Mouse (Mus musculus) gastrocnemius, postnatal 25 days (tissue): ENCODE measurements at regions not wholly inside any gene's neighbourhood (a gene's known extent, or its start where the extent isn't known, plus 50 kb on each side); places are given as distances from the start of the nearest gene placed in this dataset.
A peak's percentile ranks its signal among the peaks of the same experiment; 100 is the strongest.

Experiments used
- DNase-seq: peaks from one replicate; pipeline ENCODE4 v3.0.0; 2022

DNA sequence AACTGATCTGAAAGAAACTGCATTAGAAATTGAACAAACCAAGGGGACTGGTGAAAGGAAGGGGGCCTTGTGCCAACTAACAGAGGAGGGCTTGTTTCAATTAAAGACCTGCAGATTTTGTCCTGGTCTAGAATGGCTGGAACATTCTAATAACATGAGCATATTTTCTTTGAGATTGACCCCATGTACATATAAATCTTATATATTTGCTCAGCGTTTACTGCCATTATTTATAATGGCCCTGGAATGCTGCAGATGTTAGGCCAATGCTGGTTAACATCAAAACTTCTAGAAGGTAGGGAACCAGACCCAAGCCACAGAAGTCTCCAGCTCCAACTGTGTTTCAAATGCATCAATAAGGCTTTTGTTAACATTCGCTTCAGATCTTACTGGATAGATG, 326.4 kb downstream of the Tns1 start:
- DNase-seq: no peak

DNA sequence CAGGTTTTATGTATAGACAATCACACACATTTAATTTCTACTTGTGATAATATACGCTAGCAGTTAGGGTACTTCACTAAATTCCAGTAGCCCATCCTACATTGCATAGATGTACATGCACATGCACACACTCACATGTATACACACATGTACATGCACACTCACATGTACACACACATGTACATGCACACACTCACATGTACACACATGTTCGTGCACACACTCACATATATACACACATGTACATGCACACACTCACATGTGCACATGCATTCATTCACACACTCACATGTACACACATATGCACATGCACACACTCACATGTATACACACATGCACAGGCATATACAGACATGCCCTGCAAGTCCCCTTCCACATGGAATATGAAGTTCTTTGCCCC, 326.8 kb downstream of the Tns1 start:
- DNase-seq: no peak

- no peak for DNase-seq
Measured at GRCm38 (mm10) chr1:73793871-73794270, 330.4 kb downstream of the Tns1 start.

DNA sequence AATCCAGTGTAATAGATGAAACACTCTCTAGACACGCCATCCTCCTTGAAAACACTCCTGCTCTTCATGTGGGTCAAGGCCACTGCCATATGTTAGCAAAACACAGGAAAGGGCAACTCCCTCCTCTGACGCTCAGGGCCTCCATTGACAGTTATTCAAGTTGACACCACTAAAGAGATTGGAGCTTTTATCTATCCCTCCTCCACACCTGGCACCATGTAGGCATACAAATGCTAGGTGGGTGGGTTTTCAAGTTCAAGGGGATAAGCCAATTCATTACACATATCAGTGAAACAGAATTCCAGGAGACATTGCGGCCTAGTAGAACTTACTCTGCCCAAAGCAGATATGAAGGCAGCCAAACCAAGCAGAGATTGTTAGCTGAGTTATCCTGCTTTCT, 331.0 kb downstream of the Tns1 start:
- no peak for DNase-seq

GRCm38 (mm10) chr1:73792311-73792710, 331.9 kb downstream of the Tns1 start:
- no peak for DNase-seq

DNA sequence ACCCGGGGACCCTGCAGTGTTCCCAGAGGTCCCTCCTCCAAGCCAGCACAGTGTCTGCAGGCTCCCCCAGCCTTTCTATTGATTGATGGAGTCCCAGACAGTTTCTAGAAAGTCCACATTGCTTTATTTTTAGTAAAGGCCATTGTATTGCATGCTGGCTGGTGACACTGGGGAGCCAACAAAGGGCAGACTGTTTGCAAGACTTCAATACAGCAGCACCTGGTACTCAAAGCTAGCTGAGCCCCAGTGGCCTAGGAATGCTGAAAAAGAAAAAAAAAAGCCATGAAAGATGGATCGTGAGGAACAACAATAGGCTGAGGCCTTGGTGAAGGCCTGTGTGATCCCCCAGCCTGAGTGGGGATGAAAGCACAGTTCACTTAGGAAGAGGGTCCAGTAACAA, 336.6 kb downstream of the Tns1 start:
- no peak for DNase-seq

- DNase-seq: no peak
Measured at GRCm38 (mm10) chr1:73787224-73787623, 337.0 kb downstream of the Tns1 start.

DNA sequence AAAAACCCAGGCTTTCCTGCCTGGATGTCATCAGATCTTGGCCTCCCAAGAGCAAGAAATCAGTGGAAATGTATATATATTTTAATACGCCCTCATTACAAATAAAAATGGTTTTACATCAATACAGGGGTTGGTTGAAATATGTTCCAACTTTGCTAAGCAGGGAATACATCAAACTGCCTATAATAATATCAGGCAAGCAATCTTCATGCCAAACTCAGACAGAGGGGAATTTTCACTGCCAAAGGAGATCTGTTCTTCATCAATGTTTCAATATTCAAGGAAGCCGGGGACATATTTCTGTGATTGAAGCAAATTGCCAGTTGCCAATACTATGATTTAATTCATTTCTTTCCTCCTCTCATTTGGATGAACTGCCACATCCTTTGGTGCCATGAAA, 340.9 kb downstream of the Tns1 start:
- DNase-seq: no peak

DNA sequence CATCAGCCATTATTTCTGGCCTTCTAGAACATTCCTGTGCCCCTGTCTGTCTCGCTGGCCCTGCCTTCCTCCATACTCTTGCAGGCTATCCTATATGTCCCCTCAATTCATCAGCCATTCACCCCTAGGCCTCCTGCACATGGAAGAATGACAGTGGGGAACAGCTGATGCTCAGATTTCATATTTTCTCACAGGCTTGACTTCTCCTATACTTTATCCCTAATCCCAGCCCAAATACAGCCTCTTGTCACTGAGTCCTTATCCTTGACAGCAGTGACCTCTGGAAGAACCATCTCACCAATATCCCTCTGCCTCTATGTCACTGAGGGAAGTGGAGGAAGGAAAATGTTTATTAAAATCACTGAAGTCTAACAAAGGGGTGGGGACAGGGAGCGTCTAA, 341.4 kb downstream of the Tns1 start:
- no peak for DNase-seq

DNA sequence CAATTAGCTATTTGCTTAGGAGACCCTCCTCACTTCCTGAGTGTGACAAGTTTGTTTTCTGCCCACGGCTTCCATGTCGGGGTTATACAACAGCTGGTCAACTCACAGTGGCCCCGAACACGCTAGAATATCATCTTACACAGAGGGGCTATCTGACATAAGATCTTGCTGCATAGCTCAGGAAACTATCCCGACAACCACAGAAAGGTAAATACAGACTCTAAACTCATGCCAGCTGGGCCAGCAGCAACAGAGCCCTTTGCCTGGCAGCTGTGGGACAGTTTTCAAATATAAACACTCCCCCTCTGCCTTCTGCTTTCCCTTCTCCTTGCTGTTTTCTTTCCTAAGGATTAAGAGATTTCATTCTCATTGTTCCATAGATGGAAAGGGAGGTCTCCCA, 352.5 kb downstream of the Tns1 start:
- DNase-seq: no peak

DNA sequence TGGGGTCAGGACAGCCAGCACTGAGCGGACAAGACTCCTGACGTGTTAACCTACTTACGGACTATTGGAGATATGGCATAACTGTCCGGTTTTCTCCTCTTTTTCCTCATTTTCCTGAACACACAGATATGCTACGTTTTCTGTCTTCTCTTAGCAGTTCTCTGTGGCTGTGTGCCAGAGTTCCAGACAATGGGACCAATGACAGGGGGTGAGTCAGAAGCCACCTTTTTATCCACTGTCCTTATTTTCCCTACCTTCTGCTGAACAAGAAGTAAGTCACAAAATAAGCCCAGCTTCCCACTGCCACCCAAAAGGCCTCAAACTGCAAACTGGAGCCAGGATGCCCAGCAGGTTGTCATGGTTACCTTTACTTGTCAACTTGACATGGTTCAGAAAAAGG, 353.6 kb downstream of the Tns1 start:
- no peak for DNase-seq

- no peak for DNase-seq
Measured at GRCm38 (mm10) chr1:73764611-73765333, 359.5 kb downstream of the Tns1 start.

- peak; percentile 25 for DNase-seq
Measured at GRCm38 (mm10) chr1:73758110-73759061, 365.9 kb downstream of the Tns1 start.

DNA sequence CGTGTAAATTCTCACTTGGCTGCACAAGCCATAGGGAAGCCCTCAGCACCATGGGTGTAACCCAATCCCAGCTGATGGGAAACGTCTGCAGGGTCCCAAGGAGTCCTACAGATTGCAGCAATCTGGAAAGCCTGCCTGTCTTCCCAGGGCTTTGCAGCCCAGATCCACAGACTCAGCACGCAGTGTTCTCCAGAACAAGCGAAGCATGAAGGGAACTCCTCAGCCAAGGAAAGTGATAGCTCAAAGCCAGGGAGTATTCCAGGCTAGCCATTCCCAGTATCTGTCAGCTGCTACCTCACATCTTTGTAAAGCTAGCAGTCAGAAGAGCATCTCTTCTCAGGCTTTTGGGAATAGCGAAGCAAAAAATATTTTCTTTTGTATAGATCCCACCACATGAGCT, 368.5 kb downstream of the Tns1 start:
- DNase-seq: no peak

- no peak for DNase-seq
Measured at GRCm38 (mm10) chr1:73754928-73755327, 369.3 kb downstream of the Tns1 start.

- no peak for DNase-seq
Measured at GRCm38 (mm10) chr1:73753157-73753556, 371.1 kb downstream of the Tns1 start.

- no peak for DNase-seq
Measured at GRCm38 (mm10) chr1:73748702-73749101, 375.5 kb downstream of the Tns1 start.

DNA sequence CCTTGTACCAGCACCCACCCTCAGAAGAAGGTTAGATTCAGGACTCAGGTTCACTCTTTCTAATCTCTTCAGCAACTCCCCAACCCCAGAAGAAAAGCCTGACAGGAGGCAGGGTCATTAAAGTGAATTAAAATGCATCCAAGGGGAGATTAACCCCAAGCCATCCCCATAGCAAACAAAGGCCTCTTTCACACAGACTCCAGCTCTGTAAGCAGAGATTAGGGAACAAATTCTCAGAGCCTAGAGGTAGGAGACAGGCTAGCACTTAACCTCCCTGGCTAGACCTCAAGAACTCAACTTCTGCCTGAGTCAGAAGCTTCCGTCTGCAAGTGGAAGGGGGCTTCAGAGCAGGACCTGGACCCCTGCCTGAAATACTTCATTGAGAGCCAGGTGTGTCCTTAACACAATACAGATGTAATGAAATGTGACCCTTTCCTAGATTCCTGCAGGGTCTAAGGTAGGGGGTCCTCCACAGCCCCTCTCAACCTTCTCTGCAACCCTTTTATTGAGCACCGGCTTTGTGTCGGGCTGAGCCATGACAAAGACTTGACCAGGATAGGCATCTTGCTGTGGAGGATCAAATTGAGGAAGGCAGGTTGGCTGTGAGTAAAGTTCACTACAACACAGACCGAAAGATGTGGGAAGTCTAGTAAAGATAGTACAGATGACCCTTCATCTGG, 379.6 kb downstream of the Tns1 start:
- DNase-seq: no peak

- DNase-seq: no peak
Measured at GRCm38 (mm10) chr1:73743737-73744554, 380.3 kb downstream of the Tns1 start.

DNA sequence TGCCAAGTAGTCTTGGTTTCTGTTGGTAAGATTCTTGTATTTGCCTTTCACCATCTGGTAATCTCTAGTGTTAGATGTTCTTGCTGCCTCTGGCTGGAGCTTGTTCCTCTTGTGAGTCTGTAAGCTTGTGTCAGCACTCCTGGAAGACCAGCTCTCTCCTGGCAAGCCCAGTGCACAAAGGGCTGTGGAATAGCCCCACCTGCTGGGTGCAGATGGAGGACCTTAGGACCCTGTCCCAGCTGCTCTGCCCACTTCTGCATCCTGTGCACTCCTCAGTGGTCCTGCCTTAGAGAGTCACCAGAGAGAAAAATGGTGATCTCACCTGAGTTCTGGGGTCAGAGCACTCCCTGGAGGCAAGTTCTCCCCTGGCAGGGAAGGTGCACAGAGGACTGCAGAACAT, 387.2 kb downstream of the Tns1 start:
- no peak for DNase-seq

DNA sequence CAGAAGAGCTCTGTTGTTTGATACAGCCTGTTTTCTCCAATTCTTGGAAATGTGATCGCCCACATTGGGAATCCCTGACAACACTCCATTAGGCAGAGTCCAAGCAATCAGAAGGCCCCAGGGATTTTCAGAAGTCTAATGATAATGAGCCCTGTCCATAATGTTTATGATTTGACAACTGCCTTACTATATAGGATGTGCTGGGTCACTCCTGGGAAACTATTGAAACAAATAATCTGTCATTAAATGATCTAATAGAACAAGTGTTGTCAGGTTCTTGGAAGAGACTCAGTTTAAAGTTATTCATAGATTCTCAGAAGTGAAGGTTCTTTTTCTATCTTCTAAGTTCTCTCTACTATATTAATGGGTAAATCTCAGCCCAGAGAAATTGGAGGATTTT, 395.9 kb downstream of the Tns1 start:
- no peak for DNase-seq

GRCm38 (mm10) chr1:73727781-73728180, 396.5 kb downstream of the Tns1 start:
- no peak for DNase-seq
